Mouse (Mus musculus): Measurements from ENCODE around the gene Fthl17f.

DNA sequence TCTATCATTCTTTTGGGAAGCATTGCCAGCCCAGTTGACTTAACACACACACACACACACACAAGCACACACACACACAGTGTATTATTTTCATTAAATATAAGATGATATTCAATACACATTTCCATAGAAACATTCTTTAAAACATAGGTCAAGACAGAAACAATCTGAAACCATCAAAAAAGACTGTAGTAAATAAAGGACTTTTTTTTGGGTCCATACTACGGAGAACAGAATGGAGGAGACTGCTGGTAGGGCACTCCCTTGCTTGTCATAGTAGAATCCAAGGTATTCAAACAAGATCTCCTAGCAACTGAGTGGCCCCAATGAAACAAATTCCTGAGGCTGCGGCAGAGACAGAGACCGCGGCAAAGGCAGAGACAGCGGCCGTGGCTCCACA is 41.4 kb downstream of the Fthl17f start, which contains the start of gene 4930402K13Rik:
- TF ChIP-seq KAT2A (conservative IDR thresholded peaks at IDR 0.05; ENCODE audit: low read depth, low read length), result no peak
- no peak for TF ChIP-seq SMC3 (IDR thresholded peaks at IDR 0.05; ENCODE audit: low read depth, low read length)

Measured in MEL (cell line).